In genomic region chr11:102096887-102097391, GRCm38 (mm10) we compare ENCODE assay signal across 9 mouse cellular contexts. TPM values are rescaled to one million over a fixed set of nuclear protein-coding genes. Genes with fewer than 3 reads are reported as not detected.
DNase-seq lines count a peak whose midpoint lies in the region; ATAC-seq and TF ChIP-seq lines count a peak whose summit lies in the region.
"Had no signal": no experiment of that assay in that cellular context is flagged by ENCODE, and none has a peak within 500 bp of the region (broad histone marks: within the 10 kb centered on the region; RNA-seq: fewer than 3 reads in every experiment).

No protein-coding gene starts in this region.

- no peaks in the 10 kb centered on the region for H3K9me3 ChIP-seq in embryonic facial prominence, embryonic 12.5 days
- no peaks in the 10 kb centered on the region for H3K9me3 ChIP-seq in heart, embryonic 11.5 days (replicated peaks; ENCODE audit: control insufficient read depth, low read length)
- H3K9me3 ChIP-seq in kidney, embryonic 16.5 days (ENCODE audit: low read length): no peaks in the 10 kb centered on the region
- H3K9me3 ChIP-seq in liver, embryonic 16.5 days (replicated peaks; ENCODE audit: control insufficient read depth, low read length): no peaks in the 10 kb centered on the region

- no peak overlapping the region for H3K27ac ChIP-seq in embryonic facial prominence, embryonic 12.5 days
- H3K27ac ChIP-seq in heart, embryonic 11.5 days (ENCODE audit: low read depth, low read length): no peak overlapping the region
- 0 out of 2 replicates have a peak overlapping the region, but pooled peaks have one; percentile 17 for H3K27ac ChIP-seq in kidney, embryonic 16.5 days (ENCODE audit: low read length)
- peak overlapping the region; percentile 70 for H3K27ac ChIP-seq in liver, embryonic 16.5 days (ENCODE audit: low read length)
- H3K27ac ChIP-seq in olfactory bulb, adult 2 months (ENCODE audit: insufficient read depth, low read depth, low read length): no peak overlapping the region

- peak overlapping the region; percentile 47 for H3K4me2 ChIP-seq in embryonic facial prominence, embryonic 12.5 days (replicated peaks)
- H3K4me2 ChIP-seq in heart, embryonic 11.5 days: peak overlapping the region; percentile 61
- peak overlapping the region; percentile 50 for H3K4me2 ChIP-seq in kidney, embryonic 16.5 days (replicated peaks; ENCODE audit: low read depth, low read length)
- peak overlapping the region; percentile 64 for H3K4me2 ChIP-seq in liver, embryonic 16.5 days (ENCODE audit: low read depth, low read length)

- TF ChIP-seq CTCF in olfactory bulb, adult 2 months (IDR thresholded peaks at IDR 0.05; ENCODE audit: insufficient read depth, low read depth, low read length): peak; percentile 74

- H3K27me3 ChIP-seq in embryonic facial prominence, embryonic 12.5 days: peaks cover 22% of the 10 kb centered on the region; the same call in 1 of the 2 replicates
- H3K27me3 ChIP-seq in heart, embryonic 11.5 days (ENCODE audit: control insufficient read depth, insufficient read depth, low read length): peaks cover 7% of the 10 kb centered on the region; the same call in 1 of the 2 replicates
- H3K27me3 ChIP-seq in kidney, embryonic 16.5 days (ENCODE audit: insufficient read depth, low read length): peaks cover 5% of the 10 kb centered on the region; the same call in 1 of the 2 replicates
- peaks cover 31% of the 10 kb centered on the region for H3K27me3 ChIP-seq in liver, embryonic 16.5 days (ENCODE audit: control insufficient read depth, insufficient read depth, low read depth, low read length)

- peak overlapping the region; percentile 19 for H3K4me3 ChIP-seq in embryonic facial prominence, embryonic 12.5 days
- H3K4me3 ChIP-seq in heart, embryonic 11.5 days (ENCODE audit: low read depth, low read length): peak overlapping the region; percentile 25
- peak overlapping the region; percentile 28 for H3K4me3 ChIP-seq in kidney, embryonic 16.5 days (ENCODE audit: low read length)
- H3K4me3 ChIP-seq in liver, embryonic 16.5 days (ENCODE audit: low read depth, low read length): peak overlapping the region; percentile 35
- H3K4me3 ChIP-seq in olfactory bulb, adult 2 months (ENCODE audit: insufficient read depth, low read depth, low read length): peak overlapping the region; percentile 37

- H3K9ac ChIP-seq in embryonic facial prominence, embryonic 12.5 days: 0 out of 2 replicates have a peak overlapping the region, but pooled peaks have one; percentile 4
- H3K9ac ChIP-seq in heart, embryonic 11.5 days (ENCODE audit: low read depth, low read length): peak overlapping the region; percentile 43; the same call in 1 of the 2 replicates
- peak overlapping the region; percentile 41 for H3K9ac ChIP-seq in kidney, embryonic 16.5 days (replicated peaks; ENCODE audit: low read length)
- H3K9ac ChIP-seq in liver, embryonic 16.5 days (ENCODE audit: low read depth, low read length): peak overlapping the region; percentile 32

- no peak for TF ChIP-seq POLR2A in olfactory bulb, adult 2 months (IDR thresholded peaks at IDR 0.05; ENCODE audit: insufficient read depth, low read depth, low read length)

- H3K36me3 ChIP-seq in embryonic facial prominence, embryonic 12.5 days: no peaks in the 10 kb centered on the region
- no peaks in the 10 kb centered on the region for H3K36me3 ChIP-seq in heart, embryonic 11.5 days (ENCODE audit: control insufficient read depth, insufficient read depth, low read length)
- no peaks in the 10 kb centered on the region for H3K36me3 ChIP-seq in kidney, embryonic 16.5 days (ENCODE audit: insufficient read depth, low read length)
- no peaks in the 10 kb centered on the region for H3K36me3 ChIP-seq in liver, embryonic 16.5 days (ENCODE audit: control insufficient read depth, insufficient read depth)

- ATAC-seq in embryonic facial prominence, embryonic 12.5 days (ENCODE audit: insufficient number of reproducible peaks, insufficient read depth, low FRiP score, low TSS enrichment): peak; percentile 75
- peak; percentile 86 for ATAC-seq in heart, embryonic 11.5 days (replicated peaks; ENCODE audit: insufficient number of reproducible peaks, low FRiP score, low TSS enrichment)
- peak; percentile 91 for ATAC-seq in kidney, embryonic 16.5 days (ENCODE audit: low FRiP score, low TSS enrichment)
- ATAC-seq in liver, embryonic 16.5 days (ENCODE audit: low read depth): peak; percentile 92

- peaks cover 7% of the 10 kb centered on the region; the same call in 1 of the 2 replicates for H3K4me1 ChIP-seq in embryonic facial prominence, embryonic 12.5 days
- peaks cover 19% of the 10 kb centered on the region for H3K4me1 ChIP-seq in heart, embryonic 11.5 days (ENCODE audit: control insufficient read depth, insufficient read depth, low read length)
- H3K4me1 ChIP-seq in kidney, embryonic 16.5 days (ENCODE audit: insufficient read depth, low read length): peaks cover 8% of the 10 kb centered on the region
- peaks cover 35% of the 10 kb centered on the region for H3K4me1 ChIP-seq in liver, embryonic 16.5 days (ENCODE audit: control insufficient read depth, low read depth, low read length)
- peaks cover 8% of the 10 kb centered on the region; the same call in 1 of the 2 replicates for H3K4me1 ChIP-seq in olfactory bulb, adult 2 months (ENCODE audit: control insufficient read depth, insufficient read depth, low read length)

- 7% methylated on average over 18 of the region's 18 CpGs for WGBS in embryonic facial prominence, embryonic 12.5 days
- 4% methylated on average over 17 of the region's 18 CpGs for WGBS in heart, embryonic 11.5 days (ENCODE audit: insufficient replicate concordance)
- 5% methylated on average over 18 of the region's 18 CpGs for WGBS in kidney, embryonic 16.5 days
- WGBS in liver, embryonic 16.5 days (ENCODE audit: insufficient replicate concordance): under 1% methylated on average over 17 of the region's 18 CpGs
- WGBS in olfactory bulb, adult 2 months: 2% methylated on average over 17 of the region's 18 CpGs

- DNase-seq in CD4-positive helper T cell, adult 2 months (ENCODE audit: low read depth, low spot score): peak; percentile 82
- peak; percentile 58 to 71 for DNase-seq in adrenal gland, postnatal 4 days (ENCODE audit: low spot score in 2 of 2)
- DNase-seq in thymus, postnatal 14 days: peak; percentile 53

RNA-seq across cellular contexts. Expression of gene Ppy, which starts 4.2 kb away (rescaled TPM):
- 1 to 10 TPM in 1 of 2 experiments, not detected in 1; 7.4 TPM for total RNA-seq in adrenal gland, postnatal 4 days (2021)
- not detected in 2 replicates for polyA plus RNA-seq in embryonic facial prominence, embryonic 12.5 days (2016; fragmentation: Nextera tagmentation; extraction: Ambion mirVana)
- not detected in 2 replicates for polyA plus RNA-seq in heart, embryonic 11.5 days (2014; fragmentation: Nextera tagmentation; extraction: Ambion mirVana)
- polyA plus RNA-seq in kidney, embryonic 16.5 days (2015; fragmentation: Nextera tagmentation; extraction: Ambion mirVana): not detected in 2 replicates
- 0.32 TPM in 1 of 2 replicates, not detected in the other for polyA plus RNA-seq in liver, embryonic 16.5 days (2015; fragmentation: Nextera tagmentation; extraction: Ambion mirVana)
- not detected in 2 replicates for polyA plus RNA-seq in olfactory bulb, adult 2 months (2012; ENCODE audit: insufficient read depth, insufficient read length, low replicate concordance, missing spikeins)
- polyA plus RNA-seq: frontal cortex, adult 2 months had no signal

RNA-seq across cellular contexts. Expression of gene Mpp2, which starts 8.6 kb away (rescaled TPM):
- total RNA-seq in adrenal gland, postnatal 4 days (2021): 10 to 100 TPM in 1 of 2 experiments, 1 to 10 TPM in 1; 8.8 to 11.5 TPM
- polyA plus RNA-seq in embryonic facial prominence, embryonic 12.5 days (2016; fragmentation: Nextera tagmentation; extraction: Ambion mirVana): 12.7 and 12.8 TPM in 2 replicates
- polyA plus RNA-seq in heart, embryonic 11.5 days (2014; fragmentation: Nextera tagmentation; extraction: Ambion mirVana): 9.7 and 11.4 TPM in 2 replicates
- 14.4 and 16.4 TPM in 2 replicates for polyA plus RNA-seq in kidney, embryonic 16.5 days (2015; fragmentation: Nextera tagmentation; extraction: Ambion mirVana)
- polyA plus RNA-seq in liver, embryonic 16.5 days (2015; fragmentation: Nextera tagmentation; extraction: Ambion mirVana): 9.2 and 11.1 TPM in 2 replicates
- not detected in 2 replicates for polyA plus RNA-seq in olfactory bulb, adult 2 months (2012; ENCODE audit: insufficient read depth, insufficient read length, low replicate concordance, missing spikeins)

RNA-seq across cellular contexts. Expression of gene Pyy, which starts 10.7 kb away (rescaled TPM):
- 10 to 100 TPM in 1 of 2 experiments, not detected in 1; 25.9 TPM for total RNA-seq in adrenal gland, postnatal 4 days (2021)
- polyA plus RNA-seq in embryonic facial prominence, embryonic 12.5 days (2016; fragmentation: Nextera tagmentation; extraction: Ambion mirVana): 0.71 TPM in 1 of 2 replicates, not detected in the other
- 0.69 TPM in 1 of 2 replicates, not detected in the other for polyA plus RNA-seq in heart, embryonic 11.5 days (2014; fragmentation: Nextera tagmentation; extraction: Ambion mirVana)
- polyA plus RNA-seq in kidney, embryonic 16.5 days (2015; fragmentation: Nextera tagmentation; extraction: Ambion mirVana): not detected in 2 replicates
- polyA plus RNA-seq in liver, embryonic 16.5 days (2015; fragmentation: Nextera tagmentation; extraction: Ambion mirVana): 1.1 TPM in 1 of 2 replicates, not detected in the other
- not detected in 2 replicates for polyA plus RNA-seq in olfactory bulb, adult 2 months (2012; ENCODE audit: insufficient read depth, insufficient read length, low replicate concordance, missing spikeins)
- polyA plus RNA-seq: frontal cortex, adult 2 months had no signal

RNA-seq across cellular contexts. Expression of gene Nags, which starts 48.4 kb away (rescaled TPM):
- total RNA-seq in adrenal gland, postnatal 4 days (2021): 1 to 10 TPM; 1.3 to 3.1 TPM
- polyA plus RNA-seq in embryonic facial prominence, embryonic 12.5 days (2016; fragmentation: Nextera tagmentation; extraction: Ambion mirVana): 0.06 TPM in 1 of 2 replicates, not detected in the other
- 0.33 TPM in 1 of 2 replicates, not detected in the other for polyA plus RNA-seq in heart, embryonic 11.5 days (2014; fragmentation: Nextera tagmentation; extraction: Ambion mirVana)
- polyA plus RNA-seq in kidney, embryonic 16.5 days (2015; fragmentation: Nextera tagmentation; extraction: Ambion mirVana): 0.10 and 0.17 TPM in 2 replicates
- 19.0 and 19.2 TPM in 2 replicates for polyA plus RNA-seq in liver, embryonic 16.5 days (2015; fragmentation: Nextera tagmentation; extraction: Ambion mirVana)
- polyA plus RNA-seq in olfactory bulb, adult 2 months (2012; ENCODE audit: insufficient read depth, insufficient read length, low replicate concordance, missing spikeins): not detected in 2 replicates

RNA-seq across cellular contexts. Expression of gene Cd300lg, which starts 55.6 kb away (rescaled TPM):
- 10 to 100 TPM; 10.7 to 15.6 TPM for total RNA-seq in adrenal gland, postnatal 4 days (2021)
- 0.43 and 0.55 TPM in 2 replicates for polyA plus RNA-seq in embryonic facial prominence, embryonic 12.5 days (2016; fragmentation: Nextera tagmentation; extraction: Ambion mirVana)
- 0.70 and 0.79 TPM in 2 replicates for polyA plus RNA-seq in heart, embryonic 11.5 days (2014; fragmentation: Nextera tagmentation; extraction: Ambion mirVana)
- 1.3 and 1.8 TPM in 2 replicates for polyA plus RNA-seq in kidney, embryonic 16.5 days (2015; fragmentation: Nextera tagmentation; extraction: Ambion mirVana)
- 0.68 and 0.87 TPM in 2 replicates for polyA plus RNA-seq in liver, embryonic 16.5 days (2015; fragmentation: Nextera tagmentation; extraction: Ambion mirVana)
- not detected in 2 replicates for polyA plus RNA-seq in olfactory bulb, adult 2 months (2012; ENCODE audit: insufficient read depth, insufficient read length, low replicate concordance, missing spikeins)

Comparison
In these comparisons a context has a peak if more than half of its experiments do, and no peak if none do; other contexts are left out.
1. H3K27ac ChIP-seq: peak in kidney, embryonic 16.5 days (single experiment) and liver, embryonic 16.5 days (single experiment); none in embryonic facial prominence, embryonic 12.5 days (single experiment), heart, embryonic 11.5 days (single experiment) and olfactory bulb, adult 2 months (single experiment).
2. Peak in every context shown above with its lines, with median percentiles within 50 percentile points of each other: DNase-seq, ATAC-seq, H3K4me2 ChIP-seq, H3K4me3 ChIP-seq and H3K9ac ChIP-seq.